Mouse (Mus musculus) forebrain, postnatal 0 days (tissue): ENCODE measurements around the gene Nod2. TPM values are rescaled to one million over a fixed set of nuclear protein-coding genes. Genes with fewer than 3 reads are reported as not detected.

Source experiments
- ATAC-seq: fragments of 200-750 bp; cut with Nextera tagmentation; 2 replicates; pipeline ENCODE4 v1.8.0; 2017; ENCODE audit warnings: mild to moderate bottlenecking, moderate library complexity
- DNase-seq: peaks from one replicate; pipeline ENCODE4 v3.0.0-alpha.2; 2015
- H3K27ac ChIP-seq: fragments of 300-500 bp; sonication (generic); 2 replicates; pipeline ENCODE4 v1.5.1; 2014; ENCODE audit warnings: low read depth, mild to moderate bottlenecking, antibody characterized with exemption, low read length, moderate library complexity, mixed read lengths
- H3K27me3 ChIP-seq: fragments of 300-500 bp; sonication (generic); 2 replicates; pipeline ENCODE4 v1.6.1; 2014; ENCODE audit warnings: mild to moderate bottlenecking, low read length, mixed read lengths; ENCODE audit not compliant: insufficient read depth
- H3K36me3 ChIP-seq: fragments of 300-500 bp; sonication (generic); 2 replicates; pipeline ENCODE4 v1.6.1; 2014; ENCODE audit warnings: mild to moderate bottlenecking, moderate library complexity; ENCODE audit not compliant: insufficient read depth
- H3K4me1 ChIP-seq: fragments of 300-500 bp; sonication (generic); 2 replicates; pipeline ENCODE4 v1.6.1; 2014; ENCODE audit warnings: antibody characterized with exemption; ENCODE audit not compliant: insufficient read depth
- H3K4me2 ChIP-seq: fragments of 300-500 bp; sonication (generic); 2 replicates; pipeline ENCODE4 v1.6.1; 2014; ENCODE audit warnings: low read depth, mild to moderate bottlenecking, moderate library complexity
- H3K4me3 ChIP-seq: fragments of 300-500 bp; sonication (generic); 2 replicates; pipeline ENCODE4 v1.5.1; 2014; ENCODE audit warnings: low read depth, low read length, mixed read lengths
- H3K9ac ChIP-seq: fragments of 300-500 bp; sonication (generic); 2 replicates; pipeline ENCODE4 v1.6.1; 2014; ENCODE audit warnings: mild to moderate bottlenecking
- H3K9me3 ChIP-seq: fragments of 300-500 bp; sonication (generic); 2 replicates; pipeline ENCODE4 v1.6.1; 2016; ENCODE audit warnings: low read length
- CTCF ChIP-seq: sonication (generic); IDR thresholded peaks from 2 replicates; pipeline ENCODE4 v1.5.1; 2016; ENCODE audit warnings: antibody characterized with exemption, control low read depth, low read depth
- WGBS: fragments of 180-500 bp; shearing (Covaris S2); extraction: QIAGEN DNeasy Blood & Tissue Kit; methylation state at CpG from one replicate; pipeline ENCODE4 v1.1.7; 2014; 5-methylcytosine and 5-hydroxymethylcytosine counted together
- polyA plus RNA-seq: library from polyadenylated mRNA; unstranded; fragments of >200 nt; fragmentation: Nextera tagmentation; extraction: Ambion mirVana; gene quantifications from 2 replicates; pipeline ENCODE4 v1.2.1, GENCODE M21; 2015
- total RNA-seq: library from RNA; depleted of rRNA; stranded (reverse); fragments of >200 nt; gene quantifications from 2 replicates; pipeline ENCODE4 v1.2.3, GENCODE M21; 2014

Nod2 gene
- total and polyA plus RNA-seq, 2 experiments from 2014 or later = 0.05 to 0.76 TPM

- Histone ChIP-seq H3K9me3 (no peaks in the 10 kb centered on the region), H3K27ac (no peak overlapping the region), H3K36me3 (no peaks in the 10 kb centered on the region), H3K4me2 (no peak overlapping the region), H3K4me3 (no peak overlapping the region), H3K4me1 (peaks cover 6% of the 10 kb centered on the region; the same call in 1 of the 2 replicates), H3K27me3 (no peaks in the 10 kb centered on the region), H3K9ac (no peak overlapping the region)
- 80% methylated on average over 8 of the region's 8 CpGs for WGBS
- ATAC-seq = no peak
- DNase-seq = no peak
- TF ChIP-seq CTCF = no peak
Observed at GRCm38 (mm10) chr8:88609036-88609435, 38.1 kb upstream of the Nod2 start.

- Histone ChIP-seq H3K4me3 (no peak overlapping the region), H3K4me1 (no peaks in the 10 kb centered on the region), H3K9ac (no peak overlapping the region), H3K27ac (no peak overlapping the region), H3K4me2 (no peak overlapping the region), H3K27me3 (no peaks in the 10 kb centered on the region), H3K9me3 (no peaks in the 10 kb centered on the region), H3K36me3 (no peaks in the 10 kb centered on the region)
- WGBS = 27% methylated on average over 6 of the region's 6 CpGs
- ATAC-seq (peak; percentile 25; the same call in 1 of the 2 replicates), DNase-seq (no peak)
- TF ChIP-seq CTCF = no peak
Observed at GRCm38 (mm10) chr8:88610271-88610670, 36.8 kb upstream of the Nod2 start.

- DNase-seq (no peak), ATAC-seq (no peak)
- Histone ChIP-seq H3K27ac (no peak overlapping the region), H3K4me3 (no peak overlapping the region), H3K27me3 (no peaks in the 10 kb centered on the region), H3K4me2 (no peak overlapping the region), H3K36me3 (no peaks in the 10 kb centered on the region), H3K4me1 (no peaks in the 10 kb centered on the region), H3K9me3 (no peaks in the 10 kb centered on the region), H3K9ac (no peak overlapping the region)
- no peak for TF ChIP-seq CTCF
- WGBS = 52% methylated on average over 5 of the region's 5 CpGs
Observed at GRCm38 (mm10) chr8:88614981-88615380, 32.1 kb upstream of the Nod2 start.

GRCm38 (mm10) chr8:88618612-88619011 lies 28.5 kb upstream of the Nod2 start:
- no peak for ATAC-seq
- no peak for DNase-seq
- Histone ChIP-seq H3K9me3 (no peaks in the 10 kb centered on the region), H3K4me3 (no peak overlapping the region), H3K36me3 (no peaks in the 10 kb centered on the region), H3K27me3 (no peaks in the 10 kb centered on the region), H3K4me1 (no peaks in the 10 kb centered on the region), H3K4me2 (no peak overlapping the region), H3K9ac (no peak overlapping the region), H3K27ac (no peak overlapping the region)
- 85% methylated on average over 5 of the region's 5 CpGs for WGBS
- TF ChIP-seq CTCF = no peak

DNA sequence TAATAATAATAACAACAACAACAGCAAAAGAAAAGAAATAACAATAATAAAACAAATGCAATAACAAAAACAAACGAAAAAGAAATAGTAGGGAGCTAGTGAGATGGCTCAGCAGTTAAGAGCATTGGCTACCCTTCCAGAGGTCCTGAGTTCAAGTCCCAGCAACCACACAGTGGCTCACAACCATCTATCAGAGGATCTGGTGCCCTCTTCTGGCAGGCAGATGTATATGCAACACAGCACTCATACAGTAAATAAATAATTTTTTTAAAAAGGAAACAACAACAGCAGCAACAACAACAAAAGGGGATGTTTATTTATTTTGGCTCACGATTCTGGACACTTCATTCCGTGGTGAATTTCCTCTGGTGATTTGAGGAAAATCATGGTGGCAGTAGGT lies 27.6 kb upstream of the Nod2 start:
- no peak overlapping the region for H3K4me3 ChIP-seq
- no peak for ATAC-seq
- no peak overlapping the region for H3K4me2 ChIP-seq
- H3K27ac ChIP-seq = no peak overlapping the region
- H3K36me3 ChIP-seq = no peaks in the 10 kb centered on the region
- DNase-seq = no peak
- H3K4me1 ChIP-seq = no peaks in the 10 kb centered on the region
- peak; percentile 54 for TF ChIP-seq CTCF
- no peak overlapping the region for H3K9ac ChIP-seq
- WGBS = 78% methylated on average over 3 of the region's 3 CpGs
- no peaks in the 10 kb centered on the region for H3K27me3 ChIP-seq
- H3K9me3 ChIP-seq = no peaks in the 10 kb centered on the region

- 70% methylated on average over 5 of the region's 5 CpGs for WGBS
- Histone ChIP-seq H3K9me3 (no peaks in the 10 kb centered on the region), H3K4me2 (no peak overlapping the region), H3K27me3 (no peaks in the 10 kb centered on the region), H3K27ac (no peak overlapping the region), H3K4me3 (no peak overlapping the region), H3K9ac (no peak overlapping the region), H3K36me3 (no peaks in the 10 kb centered on the region), H3K4me1 (no peaks in the 10 kb centered on the region)
- ATAC-seq (no peak), DNase-seq (no peak)
- TF ChIP-seq CTCF = no peak
Observed at GRCm38 (mm10) chr8:88620931-88621330, 26.2 kb upstream of the Nod2 start.

DNA sequence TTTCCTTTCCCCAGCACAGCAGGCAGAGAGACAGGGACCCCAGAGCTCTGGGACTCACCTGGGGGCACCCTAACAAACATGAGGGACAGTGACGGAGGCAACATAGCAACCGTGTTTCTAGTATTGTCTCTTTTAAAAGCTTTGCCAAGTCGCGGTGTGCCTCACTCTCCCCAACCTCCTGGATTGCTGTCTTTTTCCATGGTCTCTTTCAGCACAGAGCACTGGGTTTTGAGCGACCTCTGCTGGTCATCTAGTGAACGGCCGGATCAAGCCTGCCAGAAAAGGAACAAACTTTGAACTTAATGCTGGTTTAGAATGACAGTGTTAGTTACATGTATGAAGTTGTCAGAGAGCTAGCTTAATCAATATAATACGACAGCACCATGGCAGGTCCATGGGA lies 25.7 kb upstream of the Nod2 start:
- Histone ChIP-seq H3K4me2 (no peak overlapping the region), H3K9ac (no peak overlapping the region), H3K27me3 (no peaks in the 10 kb centered on the region), H3K4me3 (no peak overlapping the region), H3K27ac (no peak overlapping the region), H3K9me3 (no peaks in the 10 kb centered on the region), H3K36me3 (no peaks in the 10 kb centered on the region), H3K4me1 (no peaks in the 10 kb centered on the region)
- ATAC-seq = peak; percentile 83
- 2% methylated on average over 8 of the region's 8 CpGs for WGBS
- peak; percentile 88 for DNase-seq
- TF ChIP-seq CTCF = peak; percentile 98

- Histone ChIP-seq H3K27me3 (no peaks in the 10 kb centered on the region), H3K4me1 (no peaks in the 10 kb centered on the region), H3K4me3 (no peak overlapping the region), H3K9me3 (no peaks in the 10 kb centered on the region), H3K36me3 (no peaks in the 10 kb centered on the region), H3K27ac (no peak overlapping the region), H3K9ac (no peak overlapping the region), H3K4me2 (no peak overlapping the region)
- WGBS = 69% methylated on average over 3 of the region's 3 CpGs
- TF ChIP-seq CTCF = no peak
- DNase-seq = no peak
- no peak for ATAC-seq
Observed at GRCm38 (mm10) chr8:88623351-88623750, 23.8 kb upstream of the Nod2 start.
